Mouse (Mus musculus) CH12.LX (cell line): ENCODE measurements around the gene Msh5.
"Not testable (repeated sequence)": the region's sequence is repeated elsewhere in the genome, so short reads cannot be mapped to it uniquely, and the experiment has no call there.

ENCODE experiments used
- BHLHE40 ChIP-seq: IDR thresholded peaks from 2 replicates; pipeline ENCODE4 v1.6.1; 2011; ENCODE audit warnings: mild to moderate bottlenecking, low read depth, low read length, improper control_type of control experiment
- EP300 ChIP-seq: IDR thresholded peaks from 2 replicates; pipeline ENCODE4 v1.6.1; 2011; ENCODE audit warnings: low read length, improper control_type of control experiment
- KAT2A ChIP-seq: IDR thresholded peaks from 2 replicates; pipeline ENCODE4 v1.6.1; 2012; ENCODE audit warnings: low read length, improper control_type of control experiment, inconsistent platforms; ENCODE audit not compliant: insufficient replicate concordance
- NRF1 ChIP-seq: IDR thresholded peaks from 2 replicates; pipeline ENCODE4 v1.6.1; 2014; ENCODE audit warnings: low read depth, mild to moderate bottlenecking, inconsistent platforms, low read length, improper control_type of control experiment, moderate library complexity
- POLR2A ChIP-seq: IDR thresholded peaks from 2 replicates; pipeline ENCODE4 v1.6.1; 2011; ENCODE audit warnings: low read depth, mild to moderate bottlenecking, improper control_type of control experiment, low read length
- RAD21 ChIP-seq: IDR thresholded peaks from 2 replicates; pipeline ENCODE4 v1.6.1; 2011; ENCODE audit warnings: low read depth, mild to moderate bottlenecking, low read length, improper control_type of control experiment, moderate library complexity
- UBTF ChIP-seq: IDR thresholded peaks from 2 replicates; pipeline ENCODE4 v1.6.1; 2012; ENCODE audit warnings: low read depth, mild to moderate bottlenecking, inconsistent platforms, low read length, improper control_type of control experiment, moderate library complexity
- ZMIZ1 ChIP-seq: IDR thresholded peaks from 2 replicates; pipeline ENCODE4 v1.6.1; 2012; ENCODE audit warnings: low read depth, mild to moderate bottlenecking, inconsistent platforms, low read length, improper control_type of control experiment
- ZNF384 ChIP-seq: IDR thresholded peaks from 2 replicates; pipeline ENCODE4 v1.6.1; 2012; ENCODE audit warnings: low read depth, low read length, improper control_type of control experiment, inconsistent platforms

GRCm38 (mm10) chr17:34995927-34996326, 50.6 kb downstream of the Msh5 start:
- TF ChIP-seq ZMIZ1, BHLHE40, EP300, ZNF384, RAD21, NRF1, UBTF, KAT2A: not testable (repeated sequence)
- peak; percentile 48 for TF ChIP-seq POLR2A
